Mouse (Mus musculus): ENCODE results near the gene Afg1l.

- TF ChIP-seq POLR2A (IDR thresholded peaks at IDR 0.05; ENCODE audit: control insufficient read depth, low read depth, low read length) (no peak), CTCF (IDR thresholded peaks at IDR 0.05; ENCODE audit: control insufficient read depth, insufficient read depth, insufficient replicate concordance, low read depth, low read length) (no peak)
Observed at GRCm38 (mm10) chr10:42523556-42524162, 45.3 kb upstream of the Afg1l start.

All from testis, adult 2 months (tissue).